Mouse (Mus musculus) adrenal gland, postnatal 0 days (tissue): ENCODE results near the gene Sptbn4. TPM values are rescaled to one million over a fixed set of nuclear protein-coding genes. Genes with fewer than 3 reads are reported as not detected.

ENCODE experiments used
- polyA plus RNA-seq: library from polyadenylated mRNA; unstranded; fragments of >200 nt; fragmentation: Nextera tagmentation; extraction: Ambion mirVana; gene quantifications from 2 replicates; pipeline ENCODE4 v1.2.1, GENCODE M21; 2015

The Sptbn4 gene
- 0.23 and 0.25 TPM in 2 replicates for polyA plus RNA-seq

DNA sequence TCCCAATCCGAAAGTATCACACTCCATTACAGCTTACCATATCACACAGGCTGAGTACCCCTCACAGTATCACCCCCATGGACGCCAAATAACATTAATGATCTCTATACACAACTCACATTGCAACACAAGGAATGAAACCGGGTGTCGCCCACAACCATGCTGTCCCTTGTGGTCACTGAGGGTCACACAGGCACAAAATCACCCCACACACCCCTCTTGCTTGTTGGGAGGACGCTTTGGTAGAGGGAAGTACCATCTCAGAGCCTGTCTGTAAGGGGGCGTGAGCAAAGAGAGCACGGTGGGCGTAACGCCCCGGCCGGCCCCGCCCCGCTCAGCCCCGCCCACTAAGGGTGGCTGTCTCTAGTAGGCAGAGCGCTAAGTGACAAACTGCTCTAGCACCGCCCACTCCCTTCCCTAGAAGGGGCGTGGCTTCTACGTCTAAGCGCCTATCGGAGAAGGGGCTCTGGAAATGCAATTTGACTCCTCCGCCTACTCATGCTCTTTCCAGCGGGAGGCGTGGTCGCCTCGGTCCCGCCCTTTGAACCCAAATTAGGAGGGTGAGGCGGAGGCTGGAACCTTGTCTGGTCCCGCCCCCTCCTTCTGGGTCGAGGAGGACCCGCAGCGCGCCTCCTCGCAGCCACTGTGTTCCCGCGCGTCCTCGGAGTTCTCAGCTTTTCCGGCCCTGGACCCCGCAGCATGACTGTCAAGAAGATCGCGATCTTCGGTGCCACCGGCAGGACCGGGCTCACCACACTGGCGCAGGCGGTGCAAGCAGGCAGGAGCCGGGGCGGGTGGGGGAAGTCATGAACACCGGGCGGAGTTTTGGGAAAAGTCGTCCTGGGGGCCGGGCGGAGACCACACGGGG is at the start of gene Sptbn4, which contains the start of gene Blvrb:
TSS of gene Sptbn4 (minus strand) at position 268 of the 868 bp plus-strand sequence.
TSS of gene Blvrb (plus strand) at position 560 of the 868 bp plus-strand sequence.

GRCm38 (mm10) chr7:27486770-27487697 is 39.5 kb upstream of the Sptbn4 start, which contains the start of gene Sertad1:
TSS of gene Sertad1 (plus strand) at chr7:27486910.

DNA sequence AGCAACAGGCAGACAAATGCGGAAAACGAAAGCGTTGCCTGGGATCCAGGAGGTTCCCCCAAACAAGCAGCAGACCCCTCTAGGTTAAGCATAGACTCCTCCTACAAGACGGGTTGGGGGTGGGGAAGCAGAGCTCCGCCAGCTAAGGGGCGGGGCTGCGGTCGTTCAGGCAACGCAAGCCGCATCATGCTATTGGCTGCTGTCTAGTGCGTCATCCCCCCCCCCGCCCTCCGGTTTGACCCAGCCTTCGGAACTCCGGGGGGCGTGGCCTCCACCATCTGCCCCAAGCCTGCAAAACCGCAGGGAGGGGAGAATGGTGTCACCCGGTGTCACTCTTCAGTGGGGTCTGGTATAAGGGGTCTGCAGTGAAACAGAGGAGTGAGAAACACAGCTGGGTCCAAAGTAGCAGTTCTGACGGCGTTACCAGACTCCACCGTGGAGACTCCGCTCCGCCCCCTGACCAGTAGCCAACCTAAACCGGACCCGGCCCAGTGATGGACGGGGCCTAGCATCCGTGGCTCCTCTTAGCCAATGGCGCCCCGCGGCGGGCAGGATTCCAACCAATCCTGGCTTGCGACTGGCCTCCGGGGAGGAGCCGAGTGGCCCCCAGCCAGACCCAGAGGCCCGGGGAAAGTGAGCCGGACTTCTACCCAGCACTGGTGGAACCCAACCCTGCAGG is 25.8 kb upstream of the Sptbn4 start, which contains the start of gene Sertad3:
TSS of gene Sertad3 (plus strand) at position 613 of the 679 bp plus-strand sequence.

GRCm38 (mm10) chr7:27356861-27357594 is 90.5 kb downstream of the Sptbn4 start, which contains the start of gene Gm20479:
TSS of gene Gm20479 (minus strand) at chr7:27357419.

GRCm38 (mm10) chr7:27355745-27356240 is 91.7 kb downstream of the Sptbn4 start, which contains the start of gene Shkbp1:
TSS of gene Shkbp1 (minus strand) at chr7:27356019.

DNA sequence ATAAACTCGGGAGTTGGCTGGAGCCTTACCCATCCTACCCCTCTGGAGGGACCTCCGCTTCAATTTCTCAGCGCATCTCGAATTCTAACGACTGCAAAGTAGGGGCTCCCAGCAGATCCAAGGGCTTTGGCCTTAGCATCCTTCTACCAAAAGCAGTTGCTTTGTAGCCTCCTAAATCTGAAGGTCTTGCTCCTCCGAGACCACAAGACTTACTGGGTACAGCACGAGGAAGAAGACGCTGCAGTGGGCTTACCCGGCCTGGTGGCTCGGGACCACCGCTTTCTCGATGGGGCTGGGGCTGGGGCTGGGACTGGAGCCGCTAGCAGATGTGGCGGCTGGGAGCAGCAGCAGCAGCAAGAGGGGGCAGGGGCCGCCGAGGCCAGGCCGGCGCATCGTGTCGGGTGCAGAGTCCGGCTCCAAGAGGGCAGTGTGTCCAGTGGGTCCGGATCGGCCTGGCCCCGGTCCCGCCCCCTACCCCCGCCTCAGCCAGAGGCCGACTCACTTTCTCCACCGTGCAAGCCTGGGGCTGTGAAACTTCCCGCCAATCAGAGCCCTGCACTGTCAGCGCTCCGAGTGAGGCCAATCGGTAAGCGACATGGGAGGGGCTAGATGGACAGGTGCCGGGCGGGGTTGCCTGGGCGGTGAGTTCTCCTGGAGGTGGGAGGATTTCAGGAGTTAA is 110.2 kb downstream of the Sptbn4 start, which contains the start of gene Ltbp4:
TSS of gene Ltbp4 (minus strand) at position 518 of the 679 bp plus-strand sequence.

Other genes with a start within 250 kb of the Sptbn4 start
- 3.9 and 4.1 TPM in 2 replicates for gene Itpkc, start 219.0 kb downstream of the Sptbn4 start, polyA plus RNA-seq
- gene Coq8b, start 214.7 kb downstream of the Sptbn4 start, polyA plus RNA-seq = 15.9 and 25.4 TPM in 2 replicates
- 18.3 and 28.1 TPM in 2 replicates for gene Numbl, start 189.3 kb downstream of the Sptbn4 start, polyA plus RNA-seq
- 59.6 and 109 TPM in 2 replicates for gene Ltbp4, start 110.0 kb downstream of the Sptbn4 start, polyA plus RNA-seq
- 13.6 and 13.9 TPM in 2 replicates for gene Shkbp1, start 91.7 kb downstream of the Sptbn4 start, polyA plus RNA-seq
- not detected in 2 replicates for gene Gm20479, start 90.3 kb downstream of the Sptbn4 start, polyA plus RNA-seq
- gene Blvrb, start 292 bp upstream of the Sptbn4 start, polyA plus RNA-seq = 93.1 and 109 TPM in 2 replicates
- 27.5 and 29.9 TPM in 2 replicates for gene Sertad3, start 26.1 kb upstream of the Sptbn4 start, polyA plus RNA-seq
- 33.7 and 41.7 TPM in 2 replicates for gene Sertad1, start 39.2 kb upstream of the Sptbn4 start, polyA plus RNA-seq
- gene Prx, start 51.6 kb upstream of the Sptbn4 start, polyA plus RNA-seq = 2.6 and 3.8 TPM in 2 replicates
- gene Hipk4, start 75.6 kb upstream of the Sptbn4 start, polyA plus RNA-seq = 0.28 and 0.55 TPM in 2 replicates
- 109 and 167 TPM in 2 replicates for gene Pld3, start 105.5 kb upstream of the Sptbn4 start, polyA plus RNA-seq
- gene 2310022A10Rik, start 105.5 kb upstream of the Sptbn4 start, polyA plus RNA-seq = 12.9 and 17.7 TPM in 2 replicates
- 96.0 and 155 TPM in 2 replicates for gene Akt2, start 143.9 kb upstream of the Sptbn4 start, polyA plus RNA-seq
- 3.2 and 13.0 TPM in 2 replicates for gene Ttc9b, start 206.2 kb upstream of the Sptbn4 start, polyA plus RNA-seq
- gene Map3k10, start 226.9 kb upstream of the Sptbn4 start, polyA plus RNA-seq = 13.4 and 16.1 TPM in 2 replicates
- 4.0 and 4.9 TPM in 2 replicates for gene Zfp607b, start 241.7 kb upstream of the Sptbn4 start, polyA plus RNA-seq